Mouse (Mus musculus) myocyte (in vitro differentiated cells): Measurements from ENCODE around the gene Dlg2. TPM values are rescaled to one million over a fixed set of nuclear protein-coding genes. Genes with fewer than 3 reads are reported as not detected.

Experiments
- H3K27me3 ChIP-seq: one replicate; pipeline ENCODE4 v1.6.1; 2011; ENCODE audit not compliant: control insufficient read depth, insufficient read depth, insufficient read length
- H3K36me3 ChIP-seq: one replicate; pipeline ENCODE4 v1.6.1; 2011; ENCODE audit not compliant: control insufficient read depth, insufficient read depth
- H3K4me2 ChIP-seq: one replicate; pipeline ENCODE4 v1.6.1; 2011; ENCODE audit warnings: low read depth, control low read depth
- H3K4me3 ChIP-seq: one replicate; pipeline ENCODE4 v1.5.1; 2011; ENCODE audit warnings: mild to moderate bottlenecking, control low read depth, moderate library complexity
- H3K79me2 ChIP-seq: one replicate; pipeline ENCODE4 v1.6.1; 2011; ENCODE audit not compliant: control insufficient read depth, insufficient read depth
- H3ac ChIP-seq: one replicate; pipeline ENCODE4 v1.6.1; 2011; ENCODE audit not compliant: control insufficient read depth, insufficient read length
- CEBPB ChIP-seq: IDR thresholded peaks from 2 replicates; pipeline ENCODE4 v1.6.1; 2011; ENCODE audit warnings: mild to moderate bottlenecking, moderate library complexity; ENCODE audit not compliant: poor library complexity, insufficient read depth, severe bottlenecking
- E2F4 ChIP-seq: IDR thresholded peaks from one replicate; pipeline ENCODE4 v1.6.1; 2011; ENCODE audit warnings: mild to moderate bottlenecking, control low read depth, moderate library complexity; ENCODE audit not compliant: insufficient read depth
- MAX ChIP-seq: IDR thresholded peaks from one replicate; pipeline ENCODE4 v1.6.1; 2011; ENCODE audit warnings: low read depth, mild to moderate bottlenecking, control low read depth
- MYOD1 ChIP-seq, 3 experiments: IDR thresholded peaks; one replicate each; pipeline ENCODE4 v1.6.1; 2011; ENCODE audit warnings: control low read depth in 2 of 3, low read depth in 2 of 3, mild to moderate bottlenecking in 2 of 3, moderate library complexity in 1 of 3; ENCODE audit not compliant: insufficient read length in 2 of 3, control insufficient read depth in 1 of 3
- MYOG ChIP-seq, 3 experiments: IDR thresholded peaks; one replicate each; pipeline ENCODE4 v1.6.1; 2011; ENCODE audit warnings: control low read depth in 2 of 3, low read depth in 2 of 3, mild to moderate bottlenecking in 2 of 3; ENCODE audit not compliant: insufficient read length in 2 of 3, control insufficient read depth in 1 of 3, insufficient read depth in 1 of 3
- POLR2A ChIP-seq: IDR thresholded peaks from one replicate; pipeline ENCODE4 v1.6.1; 2011; ENCODE audit warnings: low read depth, mild to moderate bottlenecking, control low read depth, moderate library complexity; ENCODE audit not compliant: insufficient read length
- POLR2AphosphoS2 ChIP-seq: IDR thresholded peaks from one replicate; pipeline ENCODE4 v1.6.1; 2011; ENCODE audit warnings: low read depth, control low read depth; ENCODE audit not compliant: insufficient read length
- REST ChIP-seq: IDR thresholded peaks from one replicate; pipeline ENCODE4 v1.6.1; 2011; ENCODE audit warnings: mild to moderate bottlenecking, control low read depth, moderate library complexity; ENCODE audit not compliant: insufficient read depth, insufficient read length
- SRF ChIP-seq: IDR thresholded peaks from one replicate; pipeline ENCODE4 v1.6.1; 2011; ENCODE audit warnings: low read depth; ENCODE audit not compliant: control insufficient read depth, insufficient read length
- TCF12 ChIP-seq: IDR thresholded peaks from one replicate; pipeline ENCODE4 v1.6.1; 2011; ENCODE audit warnings: mild to moderate bottlenecking, control low read depth; ENCODE audit not compliant: poor library complexity, insufficient read depth, severe bottlenecking
- TCF3 ChIP-seq: IDR thresholded peaks from one replicate; pipeline ENCODE4 v1.6.1; 2011; ENCODE audit warnings: low read depth, control low read depth; ENCODE audit not compliant: insufficient read length
- USF1 ChIP-seq: IDR thresholded peaks from one replicate; pipeline ENCODE4 v1.6.1; 2011; ENCODE audit warnings: low read depth, mild to moderate bottlenecking, control low read depth, moderate library complexity
- polyA plus RNA-seq: library from polyadenylated mRNA; unstranded; fragments of >200 nt; fragmentation: generic; extraction: Trizol; gene quantifications from one replicate; pipeline ENCODE4 v1.2.1, GENCODE M21; 2012; ENCODE audit warnings: missing spikeins

Dlg2 gene
- polyA plus RNA-seq, 1 experiment, result 0.65 TPM

- no peaks in the 10 kb centered on the region for H3K79me2 ChIP-seq
- TF ChIP-seq E2F4, result no peak
- no peak for TF ChIP-seq TCF12
- TF ChIP-seq USF1, result no peak
- no peak for TF ChIP-seq MYOD1 (IDR thresholded peaks at IDR 0.05; ENCODE audit: control insufficient read depth in 1 of 3, insufficient read length in 2 of 3, low read depth in 2 of 3)
- no peak for TF ChIP-seq REST
- no peak for TF ChIP-seq POLR2AphosphoS2
- no peak for TF ChIP-seq MYOG (IDR thresholded peaks at IDR 0.05; ENCODE audit: control insufficient read depth in 1 of 3, insufficient read depth in 1 of 3, insufficient read length in 2 of 3, low read depth in 2 of 3)
- no peak for TF ChIP-seq MAX
- TF ChIP-seq SRF, result no peak
- no peak overlapping the region for H3K4me3 ChIP-seq
- H3K4me2 ChIP-seq, result no peak overlapping the region
- H3ac ChIP-seq, result no peak overlapping the region
- no peaks in the 10 kb centered on the region for H3K36me3 ChIP-seq
- no peaks in the 10 kb centered on the region for H3K27me3 ChIP-seq
These were observed 1843.0 kb downstream of the Dlg2 start for GRCm38 (mm10) chr7:92319469-92319868.

DNA sequence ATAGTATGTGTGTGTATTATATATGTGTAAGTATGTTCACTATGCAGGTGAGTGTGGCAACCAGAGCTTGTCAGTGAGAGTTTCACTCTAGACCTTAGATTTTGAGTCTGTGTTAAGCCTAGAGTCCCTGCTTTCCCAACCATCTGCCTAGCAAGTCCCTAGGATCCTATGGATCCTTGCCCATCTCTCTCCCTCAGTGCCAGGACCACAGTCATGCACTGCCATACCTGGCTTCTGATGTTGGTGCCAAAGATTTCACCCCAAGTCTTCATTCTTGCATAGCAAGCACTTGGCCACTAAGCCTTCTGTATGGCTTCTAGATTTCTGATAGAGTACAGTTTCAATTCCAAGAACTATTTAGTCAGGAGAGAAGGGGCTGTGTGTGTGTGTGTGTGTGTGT lies 1843.7 kb downstream of the Dlg2 start:
- Histone ChIP-seq H3K4me3 (no peak overlapping the region), H3K36me3 (no peaks in the 10 kb centered on the region), H3K4me2 (no peak overlapping the region), H3K27me3 (no peaks in the 10 kb centered on the region), H3ac (no peak overlapping the region), H3K79me2 (no peaks in the 10 kb centered on the region)
- TF ChIP-seq SRF, result no peak
- no peak for TF ChIP-seq USF1
- no peak for TF ChIP-seq REST
- TF ChIP-seq MYOD1 (IDR thresholded peaks at IDR 0.05; ENCODE audit: control insufficient read depth in 1 of 3, insufficient read length in 2 of 3, low read depth in 2 of 3), result no peak
- TF ChIP-seq TCF3, result no peak
- no peak for TF ChIP-seq POLR2AphosphoS2
- TF ChIP-seq E2F4, result no peak
- TF ChIP-seq POLR2A, result no peak
- TF ChIP-seq MAX, result no peak
- no peak for TF ChIP-seq CEBPB

- no peaks in the 10 kb centered on the region for H3K36me3 ChIP-seq
- no peak overlapping the region for H3K4me2 ChIP-seq
- no peak overlapping the region for H3K4me3 ChIP-seq
- no peak overlapping the region for H3ac ChIP-seq
- no peak for TF ChIP-seq MYOG (IDR thresholded peaks at IDR 0.05; ENCODE audit: control insufficient read depth in 1 of 3, insufficient read depth in 1 of 3, insufficient read length in 2 of 3, low read depth in 2 of 3)
- no peak for TF ChIP-seq SRF
- TF ChIP-seq TCF12, result no peak
- TF ChIP-seq REST, result no peak
- TF ChIP-seq POLR2AphosphoS2, result no peak
- no peak for TF ChIP-seq TCF3
- TF ChIP-seq MAX, result no peak
- no peak for TF ChIP-seq MYOD1 (IDR thresholded peaks at IDR 0.05; ENCODE audit: control insufficient read depth in 1 of 3, insufficient read length in 2 of 3, low read depth in 2 of 3)
- no peak for TF ChIP-seq POLR2A
- no peak for TF ChIP-seq E2F4
- no peak for TF ChIP-seq CEBPB
- TF ChIP-seq USF1, result no peak
- H3K79me2 ChIP-seq, result no peaks in the 10 kb centered on the region
- no peaks in the 10 kb centered on the region for H3K27me3 ChIP-seq
These were observed 1845.3 kb downstream of the Dlg2 start for GRCm38 (mm10) chr7:92321786-92322185.

GRCm38 (mm10) chr7:92322342-92323069 lies 1846.0 kb downstream of the Dlg2 start:
- TF ChIP-seq SRF (no peak), E2F4 (no peak), REST (no peak), USF1 (no peak), POLR2A (no peak), CEBPB (no peak), TCF3 (no peak), MYOD1 (IDR thresholded peaks at IDR 0.05; ENCODE audit: control insufficient read depth in 1 of 3, insufficient read length in 2 of 3, low read depth in 2 of 3) (no peak), MAX (no peak), TCF12 (no peak), MYOG (IDR thresholded peaks at IDR 0.05; ENCODE audit: control insufficient read depth in 1 of 3, insufficient read depth in 1 of 3, insufficient read length in 2 of 3, low read depth in 2 of 3) (no peak), POLR2AphosphoS2 (no peak)
- H3K79me2 ChIP-seq, result no peaks in the 10 kb centered on the region
- no peak overlapping the region for H3K4me2 ChIP-seq
- H3ac ChIP-seq, result no peak overlapping the region
- H3K36me3 ChIP-seq, result no peaks in the 10 kb centered on the region
- H3K4me3 ChIP-seq, result no peak overlapping the region
- H3K27me3 ChIP-seq, result no peaks in the 10 kb centered on the region
